Mouse (Mus musculus): ENCODE data around the gene Kpna3.

GRCm38 (mm10) chr14:61321200-61321599, 118.5 kb downstream of the Kpna3 start:
- TF ChIP-seq CTCF (IDR thresholded peaks at IDR 0.05; ENCODE audit: borderline replicate concordance, extremely low read depth, insufficient read depth, insufficient read length) = no peak
- TF ChIP-seq POLR2A (IDR thresholded peaks at IDR 0.05; ENCODE audit: borderline replicate concordance, extremely low read depth, insufficient read depth, insufficient read length, poor library complexity, severe bottlenecking) = no peak

All from brain, embryonic 14.5 days (tissue).